In the genomic region with DNA sequence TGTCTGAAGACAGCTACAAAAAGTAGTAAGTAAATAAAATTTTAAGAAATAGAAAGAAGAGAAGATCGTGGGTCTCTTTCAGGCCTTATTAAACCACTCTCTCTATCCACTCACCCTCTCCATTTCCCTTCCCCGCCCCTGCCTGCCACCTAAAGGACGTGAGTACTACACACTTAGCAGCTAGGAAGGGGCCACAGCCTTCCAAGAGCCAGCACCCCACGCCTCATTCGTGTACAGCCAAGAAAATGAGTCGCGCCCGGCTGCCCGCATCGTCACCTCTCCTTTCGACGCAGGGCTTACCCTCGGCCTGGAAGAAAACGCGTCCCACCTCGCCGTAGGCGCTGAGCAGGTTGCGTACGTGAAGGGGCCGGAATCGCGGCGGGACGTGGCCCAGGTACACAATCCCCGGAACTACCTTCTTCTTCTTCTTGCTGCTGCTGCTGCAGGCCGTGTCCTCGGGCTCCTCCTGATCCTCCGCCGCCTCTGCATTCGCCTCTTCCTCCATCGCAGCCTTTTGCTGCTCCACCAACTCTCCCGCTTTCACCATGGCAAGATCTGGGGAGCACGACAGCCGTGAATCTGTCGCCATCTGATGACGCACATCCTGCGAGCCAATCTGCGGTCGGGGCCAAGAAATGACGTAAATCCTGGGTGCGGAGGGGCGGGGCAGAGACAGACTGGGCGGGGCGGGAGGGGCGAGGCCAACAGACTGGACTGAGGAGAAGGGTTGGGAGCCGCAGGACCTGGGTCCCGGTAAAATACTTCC, we compare ENCODE assay signal across 8 mouse cellular contexts. TPM values are rescaled to one million over a fixed set of nuclear protein-coding genes. Genes with fewer than 3 reads are reported as not detected.
DNase-seq lines count a peak whose midpoint lies in the region; ATAC-seq lines count a peak whose summit lies in the region.

A gene (minus strand): TSS at position 581 of the 766 bp plus-strand sequence.

- H3K9me3 ChIP-seq in hindbrain, embryonic 16.5 days (ENCODE audit: control insufficient read depth, low read length) = no peaks in the 10 kb centered on the region

- peak within 1 kb of the TSS; percentile 92 for H3K4me2 ChIP-seq in hindbrain, embryonic 16.5 days (ENCODE audit: low read length)

- DNase-seq in ZHBTc4 (ENCODE audit: low read depth, low spot score) = peak; percentile 98
- DNase-seq in cerebellum, postnatal 36 days = peak; percentile 95 to 98
- DNase-seq in gastrocnemius, adult 18-20 months (ENCODE audit: low spot score) = peak; percentile 93
- peak; percentile 89 to 96 for DNase-seq in left cerebral cortex, adult 8-10 months (ENCODE audit: low spot score in 2 of 2)
- DNase-seq in right cerebral cortex, adult 18-20 months = peak; percentile 95
- peak; percentile 91 for DNase-seq in urinary bladder, adult 2 months (ENCODE audit: low spot score)

- no peaks in the 10 kb centered on the region for H3K27me3 ChIP-seq in hindbrain, embryonic 16.5 days (replicated peaks; ENCODE audit: control insufficient read depth, insufficient read depth, low read length)

- under 1% methylated on average over 48 of the region's 48 CpGs for WGBS in hindbrain, embryonic 16.5 days

- H3K9ac ChIP-seq in hindbrain, embryonic 16.5 days (ENCODE audit: low read depth, low read length) = peak within 1 kb of the TSS; percentile 85

- peak; percentile 84 for ATAC-seq in hindbrain, embryonic 16.5 days
- peak; percentile 87 for ATAC-seq in megakaryocyte, adult 5-6 weeks (ENCODE audit: poor library complexity, severe bottlenecking)

- H3K27ac ChIP-seq in hindbrain, embryonic 16.5 days (ENCODE audit: low read depth, low read length) = peak within 1 kb of the TSS; percentile 69

- peak within 1 kb of the TSS; percentile 91 for H3K4me3 ChIP-seq in hindbrain, embryonic 16.5 days (ENCODE audit: low read length)

- peaks cover 13% of the 10 kb centered on the region for H3K4me1 ChIP-seq in hindbrain, embryonic 16.5 days (ENCODE audit: control insufficient read depth, insufficient read depth, low read depth, low read length)

- peaks cover 14% of the 10 kb centered on the region for H3K36me3 ChIP-seq in hindbrain, embryonic 16.5 days (ENCODE audit: control insufficient read depth, insufficient read depth, low read length)

RNA-seq across cellular contexts. Expression of the gene that starts here (rescaled TPM):
- 1 to 10 TPM; 3.8 to 4.2 TPM for total RNA-seq in gastrocnemius, adult 18-20 months (2021)
- polyA plus RNA-seq in hindbrain, embryonic 16.5 days (2015; fragmentation: Nextera tagmentation; extraction: Ambion mirVana) = 9.8 and 10.1 TPM in 2 replicates
- 1 to 10 TPM; 8.1 to 9.3 (median 8.6) TPM for total RNA-seq in left cerebral cortex, adult 8-10 months (2022)
- total RNA-seq in megakaryocyte, adult 5-6 weeks (2015) = 5.1 and 5.2 TPM in 2 replicates
- total RNA-seq in megakaryocyte, adult 5-6 weeks (2017) = 6.8 and 11.2 TPM in 2 replicates
- polyA plus RNA-seq in urinary bladder, adult 2 months (2012; rRNA removed) = 7.9 TPM in 2 replicates

Comparison
In these comparisons a context has a peak if more than half of its experiments do, and no peak if none do; other contexts are left out.
1. Peak in every context shown above with its lines: DNase-seq, ATAC-seq, H3K4me3 ChIP-seq and H3K27ac ChIP-seq.